Mouse (Mus musculus) lung, embryonic 16.5 days (tissue): ENCODE data around the gene Coasy. TPM values are rescaled to one million over a fixed set of nuclear protein-coding genes. Genes with fewer than 3 reads are reported as not detected.
A peak's percentile ranks its signal among the peaks of the same experiment; 100 is the strongest.

ENCODE experiments used
- ATAC-seq: fragments of 200-750 bp; cut with Nextera tagmentation; 2 replicates; pipeline ENCODE4 v1.8.0; 2017; ENCODE audit warnings: low read depth, mild to moderate bottlenecking, moderate library complexity
- H3K27ac ChIP-seq: fragments of 300-500 bp; sonication (generic); 2 replicates; pipeline ENCODE4 v1.5.1; 2014; ENCODE audit warnings: mild to moderate bottlenecking, control low read depth, low read length
- H3K27me3 ChIP-seq: fragments of 300-500 bp; sonication (generic); 2 replicates; pipeline ENCODE4 v1.6.1; 2014; ENCODE audit warnings: low read depth, low read length, mixed read lengths; ENCODE audit not compliant: control insufficient read depth, insufficient read depth
- H3K36me3 ChIP-seq: fragments of 300-500 bp; sonication (generic); 2 replicates; pipeline ENCODE4 v1.6.1; 2014; ENCODE audit warnings: low read length; ENCODE audit not compliant: control insufficient read depth, insufficient read depth
- H3K4me1 ChIP-seq: fragments of 300-500 bp; sonication (generic); replicated peaks from 2 replicates; pipeline ENCODE4 v1.6.1; 2014; ENCODE audit warnings: low read length, mixed read lengths; ENCODE audit not compliant: control insufficient read depth, insufficient read depth
- H3K4me2 ChIP-seq: fragments of 300-500 bp; sonication (generic); 2 replicates; pipeline ENCODE4 v1.6.1; 2014; ENCODE audit warnings: low read depth, low read length, control low read depth
- H3K4me3 ChIP-seq: fragments of 300-500 bp; sonication (generic); 2 replicates; pipeline ENCODE4 v1.5.1; 2014; ENCODE audit warnings: mild to moderate bottlenecking, low read length, control low read depth
- H3K9ac ChIP-seq: fragments of 300-500 bp; sonication (generic); 2 replicates; pipeline ENCODE4 v1.6.1; 2014; ENCODE audit warnings: low read length, control low read depth
- H3K9me3 ChIP-seq: fragments of 300-500 bp; sonication (generic); 2 replicates; pipeline ENCODE4 v1.6.1; 2016; ENCODE audit warnings: low read length; ENCODE audit not compliant: control insufficient read depth
- WGBS: fragments of 180-500 bp; shearing (Covaris S2); extraction: QIAGEN DNeasy Blood & Tissue Kit; methylation state at CpG from one replicate; pipeline ENCODE4 v1.1.7; 2014; 5-methylcytosine and 5-hydroxymethylcytosine counted together
- polyA plus RNA-seq: library from polyadenylated mRNA; unstranded; fragments of >200 nt; fragmentation: Nextera tagmentation; extraction: Ambion mirVana; gene quantifications from 2 replicates; pipeline ENCODE4 v1.2.1, GENCODE M21; 2015

Coasy gene
- polyA plus RNA-seq, 1 experiment from 2014 or later: 39.7 TPM

GRCm38 (mm10) chr11:101131187-101131586, 48.8 kb downstream of the Coasy start:
- WGBS: 90% methylated on average over 2 of the region's 2 CpGs
- H3K4me3 ChIP-seq: no peak overlapping the region
- H3K9ac ChIP-seq: no peak overlapping the region
- H3K27ac ChIP-seq: no peak overlapping the region
- H3K4me1 ChIP-seq: 0 out of 2 replicates have a peak, but pooled peaks cover 4% of the 10 kb centered on the region
- no peaks in the 10 kb centered on the region for H3K27me3 ChIP-seq
- no peak overlapping the region for H3K4me2 ChIP-seq
- peaks cover 6% of the 10 kb centered on the region for H3K9me3 ChIP-seq
- H3K36me3 ChIP-seq: peaks cover 8% of the 10 kb centered on the region
- ATAC-seq: no peak

GRCm38 (mm10) chr11:101131701-101132100, 49.3 kb downstream of the Coasy start:
- no peak overlapping the region for H3K9ac ChIP-seq
- H3K4me3 ChIP-seq: no peak overlapping the region
- H3K27me3 ChIP-seq: no peaks in the 10 kb centered on the region
- 0 out of 2 replicates have a peak, but pooled peaks cover 4% of the 10 kb centered on the region for H3K4me1 ChIP-seq
- H3K27ac ChIP-seq: no peak overlapping the region
- WGBS: 84% methylated on average over 6 of the region's 6 CpGs
- H3K36me3 ChIP-seq: peaks cover 3% of the 10 kb centered on the region
- ATAC-seq: no peak
- peaks cover 6% of the 10 kb centered on the region for H3K9me3 ChIP-seq
- no peak overlapping the region for H3K4me2 ChIP-seq

- Histone ChIP-seq H3K27ac (no peak overlapping the region), H3K4me2 (no peak overlapping the region), H3K36me3 (no peaks in the 10 kb centered on the region), H3K9ac (no peak overlapping the region), H3K4me1 (0 out of 2 replicates have a peak, but pooled peaks cover 4% of the 10 kb centered on the region), H3K9me3 (peaks cover 4% of the 10 kb centered on the region), H3K4me3 (no peak overlapping the region), H3K27me3 (no peaks in the 10 kb centered on the region)
- ATAC-seq: peak; percentile 28; the same call in 1 of the 2 replicates
- WGBS: 39% methylated on average over 12 of the region's 12 CpGs
These were observed 50.7 kb downstream of the Coasy start for GRCm38 (mm10) chr11:101133037-101133436.

GRCm38 (mm10) chr11:101134217-101134865, 52.0 kb downstream of the Coasy start:
- Histone ChIP-seq H3K4me3 (no peak overlapping the region), H3K4me2 (no peak overlapping the region), H3K27me3 (no peaks in the 10 kb centered on the region), H3K4me1 (0 out of 2 replicates have a peak, but pooled peaks cover 4% of the 10 kb centered on the region), H3K27ac (no peak overlapping the region), H3K36me3 (no peaks in the 10 kb centered on the region), H3K9me3 (peaks cover 4% of the 10 kb centered on the region), H3K9ac (no peak overlapping the region)
- WGBS: 66% methylated on average over 13 of the region's 13 CpGs
- no peak for ATAC-seq

Other genes starting within 250 kb of the Coasy start
- gene Stat5b, start 231.8 kb upstream of the Coasy start, polyA plus RNA-seq: 27.2 and 28.4 TPM in 2 replicates
- gene Stat5a, start 223.2 kb upstream of the Coasy start, polyA plus RNA-seq: 11.0 and 11.3 TPM in 2 replicates
- 58.5 and 63.7 TPM in 2 replicates for gene Stat3, start 143.0 kb upstream of the Coasy start, polyA plus RNA-seq
- 461 and 464 TPM in 2 replicates for gene Cavin1, start 111.7 kb upstream of the Coasy start, polyA plus RNA-seq
- gene Atp6v0a1, start 73.1 kb upstream of the Coasy start, polyA plus RNA-seq: 36.7 and 36.9 TPM in 2 replicates
- 20.6 and 23.1 TPM in 2 replicates for gene Naglu, start 12.6 kb upstream of the Coasy start, polyA plus RNA-seq
- gene Hsd17b1, start 4.2 kb upstream of the Coasy start, polyA plus RNA-seq: 0.15 and 0.19 TPM in 2 replicates
- gene Mlx, start 4.7 kb downstream of the Coasy start, polyA plus RNA-seq: 41.3 and 60.3 TPM in 2 replicates
- 29.3 and 32.3 TPM in 2 replicates for gene Psmc3ip, start 12.9 kb downstream of the Coasy start, polyA plus RNA-seq
- 18.4 and 19.6 TPM in 2 replicates for gene Retreg3, start 37.3 kb downstream of the Coasy start, polyA plus RNA-seq
- 70.6 and 82.1 TPM in 2 replicates for gene Tubg1, start 37.4 kb downstream of the Coasy start, polyA plus RNA-seq
- gene Tubg2, start 73.3 kb downstream of the Coasy start, polyA plus RNA-seq: 3.1 TPM in 2 replicates
- 1.1 and 1.2 TPM in 2 replicates for gene Cntnap1, start 88.0 kb downstream of the Coasy start, polyA plus RNA-seq
- 17.0 and 17.1 TPM in 2 replicates for gene Plekhh3, start 88.8 kb downstream of the Coasy start, polyA plus RNA-seq
- 0.23 and 0.35 TPM in 2 replicates for gene Ccr10, start 92.9 kb downstream of the Coasy start, polyA plus RNA-seq
- 19.4 and 20.8 TPM in 2 replicates for gene Ezh1, start 143.9 kb downstream of the Coasy start, polyA plus RNA-seq
- gene Ramp2, start 163.5 kb downstream of the Coasy start, polyA plus RNA-seq: 312 and 337 TPM in 2 replicates
- gene Vps25, start 171.1 kb downstream of the Coasy start, polyA plus RNA-seq: 132 and 135 TPM in 2 replicates
- gene Wnk4, start 178.0 kb downstream of the Coasy start, polyA plus RNA-seq: 5.3 and 5.8 TPM in 2 replicates
- 1.9 and 3.2 TPM in 2 replicates for gene Cntd1, start 196.4 kb downstream of the Coasy start, polyA plus RNA-seq
- 184 and 187 TPM in 2 replicates for gene Coa3, start 196.5 kb downstream of the Coasy start, polyA plus RNA-seq
- 136 and 151 TPM in 2 replicates for gene Becn1, start 219.7 kb downstream of the Coasy start, polyA plus RNA-seq
- gene Psme3, start 233.6 kb downstream of the Coasy start, polyA plus RNA-seq: 94.0 and 101 TPM in 2 replicates
- gene Aoc2, start 242.5 kb downstream of the Coasy start, polyA plus RNA-seq: 0.92 and 1.2 TPM in 2 replicates
- 1.9 and 2.2 TPM in 2 replicates for gene Aoc3, start 248.0 kb downstream of the Coasy start, polyA plus RNA-seq